Mouse (Mus musculus): ENCODE data around the gene Ppan. TPM values are rescaled to one million over a fixed set of nuclear protein-coding genes. Genes with fewer than 3 reads are reported as not detected.

Gene Ppan
- total RNA-seq, 4 experiments from 2014 or later = 7.0 to 7.4 (median 7.1) TPM

- DNase-seq (ENCODE audit: low spot score) = no peak
Measured at GRCm38 (mm10) chr9:20878710-20879065, 9.3 kb upstream of the Ppan start.

GRCm38 (mm10) chr9:20879097-20879792 lies 8.7 kb upstream of the Ppan start, which contains the start of gene Angptl6:
Gene Angptl6, minus strand, starts transcription at chr9:20879727.
- no peak for DNase-seq (ENCODE audit: low spot score)

- DNase-seq (ENCODE audit: low spot score) = no peak
Measured at GRCm38 (mm10) chr9:20886563-20886962, 1.4 kb upstream of the Ppan start.

- no peak for DNase-seq (ENCODE audit: low spot score)
Measured at GRCm38 (mm10) chr9:20887191-20887590, 784 bp upstream of the Ppan start.

DNA sequence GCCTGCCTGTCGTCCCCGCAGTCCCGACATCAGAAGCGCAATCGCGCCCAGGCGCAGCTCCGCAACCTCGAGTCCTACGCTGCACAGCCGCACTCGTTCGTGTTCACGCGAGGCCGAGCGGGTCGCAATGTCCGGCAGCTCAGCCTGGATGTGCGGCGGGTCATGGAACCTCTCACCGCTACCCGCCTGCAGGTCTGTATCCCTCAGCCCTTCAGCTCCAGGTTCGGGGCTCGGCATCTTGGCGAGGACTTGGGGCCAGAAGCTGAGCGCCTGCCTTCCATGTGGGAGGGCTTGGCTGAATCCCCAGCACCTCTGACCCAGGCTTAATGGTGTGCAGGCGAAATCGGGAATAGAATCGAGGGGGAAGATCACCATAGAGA lies 401 bp downstream of the Ppan start:
- DNase-seq (ENCODE audit: low spot score) = no peak

GRCm38 (mm10) chr9:20889185-20890141 lies 1.5 kb downstream of the Ppan start:
- DNase-seq (ENCODE audit: low spot score) = no peak

- DNase-seq (ENCODE audit: low spot score) = no peak
Measured at GRCm38 (mm10) chr9:20890411-20890810, 2.4 kb downstream of the Ppan start.

GRCm38 (mm10) chr9:20891339-20892103 lies 3.5 kb downstream of the Ppan start:
- DNase-seq (ENCODE audit: low spot score) = no peak

DNA sequence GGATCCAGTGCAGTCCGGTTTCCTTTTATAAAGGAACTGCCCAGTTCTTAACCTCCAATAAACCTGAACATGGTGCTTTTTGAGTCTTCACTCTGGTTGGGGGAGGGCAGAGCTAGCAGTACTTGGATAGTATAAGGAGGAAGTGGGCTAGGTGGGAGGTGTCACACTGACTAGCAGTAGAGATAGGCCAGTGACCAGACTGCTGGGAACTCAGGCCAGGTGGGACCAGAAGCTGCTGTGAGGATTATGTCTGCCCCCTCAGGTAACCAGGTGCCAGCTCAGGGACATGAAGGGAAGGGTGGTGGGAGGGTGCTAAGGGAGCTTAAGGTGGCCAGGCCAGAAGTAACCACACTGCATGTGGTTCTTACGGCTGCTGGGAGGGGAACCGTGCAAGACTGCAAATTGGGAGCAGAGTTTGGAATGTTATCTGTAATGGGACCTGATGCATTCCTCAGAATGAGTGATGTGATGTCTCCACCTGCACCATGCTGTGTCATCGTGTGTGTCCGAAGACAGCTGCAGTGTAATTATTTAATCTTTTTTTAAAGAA lies 4.2 kb downstream of the Ppan start:
- DNase-seq (ENCODE audit: low spot score) = no peak

- no peak for DNase-seq (ENCODE audit: low spot score)
Measured at GRCm38 (mm10) chr9:20893069-20893468, 5.1 kb downstream of the Ppan start.

- DNase-seq (ENCODE audit: low spot score) = no peak
Measured at GRCm38 (mm10) chr9:20893590-20894343, 5.8 kb downstream of the Ppan start.

DNA sequence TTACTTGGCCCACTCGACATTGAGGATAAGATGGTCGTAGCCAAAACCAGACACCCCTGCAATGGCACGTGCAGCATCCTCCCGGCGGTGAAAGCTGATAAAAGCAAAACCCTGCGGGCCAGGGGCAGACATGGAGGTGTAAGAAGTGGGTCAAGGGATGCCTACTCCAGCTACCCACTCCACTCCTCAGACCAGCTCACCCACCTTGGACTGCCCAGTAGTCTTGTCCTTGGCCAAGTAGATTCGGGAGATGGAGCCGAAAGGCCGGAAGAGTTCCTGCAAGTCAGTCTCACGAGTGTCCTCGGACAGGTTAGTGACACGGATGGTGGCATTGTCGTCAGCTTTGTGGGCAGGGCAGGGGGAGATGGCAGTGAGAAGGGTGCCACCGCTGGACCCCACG lies 6.7 kb downstream of the Ppan start:
- no peak for DNase-seq (ENCODE audit: low spot score)

GRCm38 (mm10) chr9:20895382-20895781 lies 7.4 kb downstream of the Ppan start:
- no peak for DNase-seq (ENCODE audit: low spot score)

- DNase-seq (ENCODE audit: low spot score) = no peak
Measured at GRCm38 (mm10) chr9:20897736-20898510, 9.9 kb downstream of the Ppan start.

- DNase-seq (ENCODE audit: low spot score) = peak; percentile 83
Measured at GRCm38 (mm10) chr9:20898511-20899073, 10.6 kb downstream of the Ppan start, which contains the start of gene Eif3g. Gene Eif3g, minus strand, starts transcription at chr9:20898623.

DNA sequence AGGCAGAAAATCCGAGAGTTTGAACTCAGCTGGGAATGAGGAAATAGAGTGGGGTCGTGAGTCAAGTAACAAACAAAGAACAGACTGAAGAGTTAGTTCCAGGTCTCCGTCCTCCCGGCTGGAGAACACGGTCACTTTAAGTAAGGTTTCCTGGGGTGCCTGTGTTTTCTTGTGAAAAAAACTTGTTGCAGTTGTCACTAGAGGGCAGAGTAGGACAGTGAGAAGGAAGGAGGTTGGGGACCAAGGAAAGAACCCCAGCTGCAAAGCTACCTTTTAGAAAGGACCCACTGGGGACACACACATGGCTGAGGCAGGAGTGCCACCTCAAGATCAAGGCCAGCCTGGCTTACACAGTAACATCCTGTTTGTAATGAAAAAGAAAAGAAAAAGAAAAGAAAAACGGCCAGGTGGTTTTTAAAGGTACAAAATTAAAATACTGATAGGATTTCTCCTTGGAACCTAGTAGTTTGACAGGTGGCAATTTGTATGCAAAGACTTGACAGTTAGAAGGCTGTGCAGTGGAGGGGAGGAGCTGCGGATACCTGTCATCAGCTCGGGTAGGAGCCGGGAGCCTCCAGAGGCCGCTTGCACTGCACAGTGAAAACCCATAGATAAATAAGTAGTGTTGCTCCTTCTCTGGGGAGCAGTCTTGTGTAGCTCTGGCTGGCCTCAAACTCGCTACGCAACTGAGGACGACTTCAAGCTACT lies 13.6 kb downstream of the Ppan start:
- DNase-seq (ENCODE audit: low spot score) = peak; percentile 68

GRCm38 (mm10) chr9:20902174-20902491 lies 14.2 kb downstream of the Ppan start:
- no peak for DNase-seq (ENCODE audit: low spot score)

- no peak for DNase-seq (ENCODE audit: low spot score)
Measured at GRCm38 (mm10) chr9:20909948-20910347, 22.0 kb downstream of the Ppan start.

GRCm38 (mm10) chr9:20916160-20916559 lies 28.2 kb downstream of the Ppan start:
- no peak for DNase-seq (ENCODE audit: low spot score)

Measured in heart, adult 8-10 months (tissue).